Mouse (Mus musculus) bone marrow, adult 2 months (tissue): ENCODE measurements around the gene Cr2.

ENCODE experiments used
- CTCF ChIP-seq: fragments of 200-500 bp; IDR thresholded peaks from 2 replicates; pipeline ENCODE4 v1.5.1; 2011; ENCODE audit warnings: low read length, control low read depth; ENCODE audit not compliant: control insufficient read depth, insufficient read depth
- POLR2A ChIP-seq: fragments of 200-500 bp; IDR thresholded peaks from 2 replicates; pipeline ENCODE4 v1.6.1; 2011; ENCODE audit warnings: low read depth, mild to moderate bottlenecking, control low read depth, low read length, borderline replicate concordance; ENCODE audit not compliant: control insufficient read depth

DNA sequence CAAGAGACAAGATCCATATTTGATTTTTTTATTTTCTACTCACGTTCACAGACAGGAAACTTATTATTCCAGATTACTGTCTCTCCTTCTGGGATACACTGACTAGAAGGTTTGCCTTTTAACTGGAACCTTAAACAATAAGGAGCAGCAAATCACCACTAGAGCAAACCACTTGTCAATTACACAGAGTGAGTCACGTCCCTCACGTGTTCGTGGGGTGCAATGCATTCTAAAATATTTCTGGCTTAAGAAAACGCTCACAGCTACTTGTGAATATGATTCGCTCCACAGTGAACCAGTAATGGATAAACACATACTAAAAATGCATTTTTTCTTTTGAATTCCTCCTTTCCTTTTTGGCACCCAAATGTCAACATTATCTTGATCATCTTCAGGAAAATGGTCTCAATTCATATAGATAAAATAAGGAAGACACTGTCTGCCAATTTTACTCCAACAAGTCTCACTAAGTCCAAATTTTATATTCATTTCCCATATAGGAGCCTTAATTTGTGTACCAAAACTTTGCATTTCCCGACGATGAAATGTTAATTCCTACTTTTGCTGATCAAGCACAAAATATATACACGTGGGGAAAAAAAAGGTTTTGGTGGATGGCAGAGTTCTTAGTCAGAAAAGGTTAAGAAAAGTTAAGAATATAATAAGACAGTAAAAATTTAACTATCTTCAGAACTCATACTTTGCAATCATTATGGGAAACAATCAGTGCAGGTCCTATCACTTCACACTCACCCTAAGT lies 11.3 kb downstream of the Cr2 start:
- TF ChIP-seq CTCF: no peak
- no peak for TF ChIP-seq POLR2A
